Mouse (Mus musculus) hindbrain, postnatal 0 days (tissue): ENCODE measurements around the gene Pard3. TPM values are rescaled to one million over a fixed set of nuclear protein-coding genes. Genes with fewer than 3 reads are reported as not detected.

ENCODE experiments used
- ATAC-seq: fragments of 200-750 bp; cut with Nextera tagmentation; 2 replicates; pipeline ENCODE4 v1.8.0; 2017; ENCODE audit warnings: mild to moderate bottlenecking, moderate TSS enrichment, moderate library complexity
- DNase-seq: peaks from one replicate; pipeline ENCODE4 v3.0.0-alpha.2; 2015; ENCODE audit warnings: low spot score
- H3K27ac ChIP-seq: fragments of 300-500 bp; sonication (generic); 2 replicates; pipeline ENCODE4 v1.5.1; 2014; ENCODE audit warnings: mild to moderate bottlenecking
- H3K27me3 ChIP-seq: fragments of 300-500 bp; sonication (generic); 2 replicates; pipeline ENCODE4 v1.6.1; 2014; ENCODE audit warnings: low read length, mixed read lengths; ENCODE audit not compliant: insufficient read depth
- H3K36me3 ChIP-seq: fragments of 300-500 bp; sonication (generic); 2 replicates; pipeline ENCODE4 v1.6.1; 2014; ENCODE audit warnings: low read length, mixed read lengths; ENCODE audit not compliant: insufficient read depth
- H3K4me1 ChIP-seq: fragments of 300-500 bp; sonication (generic); 2 replicates; pipeline ENCODE4 v1.6.1; 2014; ENCODE audit warnings: antibody characterized with exemption, low read length, mixed read lengths; ENCODE audit not compliant: insufficient read depth
- H3K4me2 ChIP-seq: fragments of 300-500 bp; sonication (generic); 2 replicates; pipeline ENCODE4 v1.6.1; 2014; ENCODE audit warnings: low read depth, mild to moderate bottlenecking, low read length, moderate library complexity, mixed read lengths
- H3K4me3 ChIP-seq: fragments of 300-500 bp; sonication (generic); 2 replicates; pipeline ENCODE4 v1.5.1; 2014; ENCODE audit warnings: low read length
- H3K9ac ChIP-seq: fragments of 300-500 bp; sonication (generic); replicated peaks from 2 replicates; pipeline ENCODE4 v1.6.1; 2014; ENCODE audit warnings: mild to moderate bottlenecking, low read length, moderate library complexity, mixed read lengths
- H3K9me3 ChIP-seq: fragments of 300-500 bp; sonication (generic); 2 replicates; pipeline ENCODE4 v1.6.1; 2016; ENCODE audit warnings: low read length, mixed read lengths
- CTCF ChIP-seq: IDR thresholded peaks from 2 replicates; pipeline ENCODE4 v1.5.1; 2016; ENCODE audit warnings: antibody characterized with exemption, control low read depth, low read depth
- WGBS: fragments of 180-500 bp; shearing (Covaris S2); extraction: QIAGEN DNeasy Blood & Tissue Kit; methylation state at CpG from one replicate; pipeline ENCODE4 v1.1.7; 2014; 5-methylcytosine and 5-hydroxymethylcytosine counted together
- polyA plus RNA-seq: library from polyadenylated mRNA; unstranded; fragments of >200 nt; fragmentation: Nextera tagmentation; extraction: Ambion mirVana; gene quantifications from 2 replicates; pipeline ENCODE4 v1.2.1, GENCODE M21; 2015
- total RNA-seq: library from RNA; depleted of rRNA; stranded (reverse); fragments of >200 nt; gene quantifications from 2 replicates; pipeline ENCODE4 v1.2.3, GENCODE M21; 2014

Gene Pard3
- total and polyA plus RNA-seq, 2 experiments from 2014 or later = 11.9 to 29.3 TPM

DNA sequence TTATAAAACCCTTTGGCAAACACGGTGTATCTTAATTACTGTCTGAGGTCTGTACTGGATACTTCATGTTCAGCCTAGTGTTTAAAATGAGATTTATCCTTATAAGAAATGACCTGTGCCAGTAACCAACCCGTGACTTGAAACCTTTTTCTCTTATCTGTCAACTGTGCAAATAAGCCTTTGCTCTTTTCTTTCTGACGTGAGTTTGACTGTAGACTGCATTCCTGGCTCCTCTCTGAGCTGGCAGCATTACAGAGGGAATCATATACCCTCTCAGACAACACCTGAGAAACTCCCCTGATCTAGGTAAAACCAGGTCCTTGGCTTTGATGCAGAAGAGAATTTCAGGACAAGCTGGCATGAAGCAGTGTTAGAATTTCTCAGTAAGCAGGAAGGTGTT lies 394.2 kb downstream of the Pard3 start:
- no peak overlapping the region for H3K27ac ChIP-seq
- DNase-seq = no peak
- no peak for ATAC-seq
- WGBS = 73% methylated on average over 3 of the region's 3 CpGs
- H3K36me3 ChIP-seq = peaks cover 3% of the 10 kb centered on the region; the same call in 1 of the 2 replicates
- no peaks in the 10 kb centered on the region for H3K9me3 ChIP-seq
- TF ChIP-seq CTCF = no peak
- H3K4me2 ChIP-seq = no peak overlapping the region
- H3K4me1 ChIP-seq = no peaks in the 10 kb centered on the region
- H3K4me3 ChIP-seq = no peak overlapping the region
- no peaks in the 10 kb centered on the region for H3K27me3 ChIP-seq
- no peak overlapping the region for H3K9ac ChIP-seq

DNA sequence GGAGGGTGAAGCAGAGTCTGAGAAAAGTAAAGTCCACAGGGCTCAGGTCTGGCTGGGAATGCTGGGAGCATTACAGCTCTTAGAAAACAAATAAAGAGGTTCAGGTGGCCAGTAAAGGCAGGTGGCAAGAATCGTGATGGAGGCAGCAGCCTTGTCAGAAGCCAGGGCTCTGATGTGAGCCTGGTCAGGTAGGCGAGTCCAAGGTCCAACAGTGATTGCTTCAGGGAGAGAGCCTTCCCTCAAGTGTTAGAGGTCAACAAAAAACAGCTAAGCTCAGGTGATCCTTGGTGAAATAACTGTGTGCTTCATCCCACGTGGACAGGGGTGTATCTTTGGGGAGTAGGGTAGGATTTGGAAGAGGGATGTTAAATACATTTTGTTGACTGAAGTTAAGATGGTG lies 397.5 kb downstream of the Pard3 start:
- Histone ChIP-seq H3K27me3 (no peaks in the 10 kb centered on the region), H3K27ac (no peak overlapping the region), H3K4me3 (no peak overlapping the region), H3K9me3 (no peaks in the 10 kb centered on the region), H3K9ac (no peak overlapping the region), H3K4me1 (no peaks in the 10 kb centered on the region), H3K4me2 (no peak overlapping the region), H3K36me3 (peaks cover 3% of the 10 kb centered on the region; the same call in 1 of the 2 replicates)
- WGBS = 94% methylated on average over 3 of the region's 3 CpGs
- DNase-seq = no peak
- no peak for TF ChIP-seq CTCF
- no peak for ATAC-seq

DNA sequence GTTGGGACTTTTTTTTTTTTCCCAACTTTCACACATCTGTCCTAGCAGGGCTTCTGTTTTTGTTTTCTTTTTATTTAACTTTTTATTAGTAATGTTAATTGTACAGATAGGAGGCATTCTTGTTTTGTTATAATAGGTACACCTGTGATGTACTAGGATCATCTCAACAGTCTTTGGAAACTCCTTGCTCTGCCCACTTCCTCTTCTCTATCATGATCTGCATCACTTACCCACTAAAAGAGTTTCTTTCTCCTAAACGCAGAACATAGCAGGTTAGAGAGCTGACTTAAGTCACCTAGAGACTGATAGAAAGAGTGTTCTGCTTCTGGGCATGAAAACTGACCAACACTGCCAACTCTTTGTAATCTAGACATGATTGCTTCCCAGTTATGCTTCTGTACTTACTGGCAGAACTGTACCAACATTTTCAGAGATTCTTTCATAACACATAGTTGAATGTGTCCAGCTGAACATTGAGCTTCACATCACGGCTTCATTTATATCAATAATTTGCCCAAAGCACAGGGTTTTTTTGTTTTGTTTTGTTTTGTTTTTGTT lies 398.8 kb downstream of the Pard3 start:
- ATAC-seq (no peak), DNase-seq (no peak)
- 80% methylated on average over 2 of the region's 2 CpGs for WGBS
- Histone ChIP-seq H3K4me3 (no peak overlapping the region), H3K27me3 (no peaks in the 10 kb centered on the region), H3K9me3 (no peaks in the 10 kb centered on the region), H3K9ac (no peak overlapping the region), H3K4me1 (no peaks in the 10 kb centered on the region), H3K27ac (no peak overlapping the region), H3K36me3 (peaks cover 3% of the 10 kb centered on the region; the same call in 1 of the 2 replicates), H3K4me2 (no peak overlapping the region)
- no peak for TF ChIP-seq CTCF

DNA sequence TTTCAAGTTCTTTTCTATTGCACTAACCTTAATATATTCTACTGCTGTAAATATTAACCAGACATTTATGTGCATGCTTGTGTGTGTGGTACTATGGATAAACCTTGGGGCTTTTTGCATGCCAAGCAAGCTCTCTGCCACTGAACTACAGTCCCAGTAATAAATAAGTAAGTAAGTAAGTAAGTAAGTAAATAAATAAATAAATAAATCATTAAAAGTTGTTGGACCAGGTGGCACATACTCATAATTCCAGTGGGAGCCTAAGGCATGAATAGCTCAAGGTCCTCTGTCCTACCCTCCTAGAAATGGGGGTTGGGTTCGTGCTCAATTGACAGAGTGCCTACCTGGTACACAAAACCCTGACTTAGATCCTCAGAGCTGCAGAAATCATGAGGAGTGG lies 400.6 kb downstream of the Pard3 start:
- Histone ChIP-seq H3K4me3 (no peak overlapping the region), H3K4me2 (no peak overlapping the region), H3K9me3 (no peaks in the 10 kb centered on the region), H3K27me3 (no peaks in the 10 kb centered on the region), H3K9ac (no peak overlapping the region), H3K4me1 (no peaks in the 10 kb centered on the region), H3K27ac (no peak overlapping the region), H3K36me3 (peaks cover 3% of the 10 kb centered on the region; the same call in 1 of the 2 replicates)
- no peak for ATAC-seq
- WGBS = 96% methylated on average over 1 of the region's 1 CpGs
- no peak for TF ChIP-seq CTCF
- no peak for DNase-seq

DNA sequence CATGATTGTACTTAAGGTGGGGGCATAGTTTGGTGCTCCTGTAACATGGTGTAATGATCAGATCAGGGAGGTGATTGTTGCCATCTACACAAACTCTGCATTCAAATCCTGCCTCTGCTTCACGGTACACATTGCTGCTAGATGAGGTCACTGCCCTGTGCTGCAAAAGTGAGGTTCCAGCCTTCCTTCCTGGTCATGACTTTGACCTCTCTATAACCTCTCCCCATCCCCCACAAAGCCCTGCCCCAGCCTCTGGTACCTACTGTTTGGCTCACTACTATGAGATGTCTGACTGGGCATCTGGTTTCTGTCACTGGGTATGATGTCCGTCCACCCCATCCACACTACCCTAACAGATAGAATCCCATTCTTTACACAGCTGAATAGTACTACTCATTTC lies 408.5 kb downstream of the Pard3 start:
- ATAC-seq = no peak
- TF ChIP-seq CTCF = no peak
- DNase-seq = no peak
- Histone ChIP-seq H3K9me3 (no peaks in the 10 kb centered on the region), H3K4me3 (no peak overlapping the region), H3K36me3 (no peaks in the 10 kb centered on the region), H3K4me1 (no peaks in the 10 kb centered on the region), H3K27ac (no peak overlapping the region), H3K27me3 (no peaks in the 10 kb centered on the region), H3K4me2 (no peak overlapping the region), H3K9ac (no peak overlapping the region)
- WGBS = 83% methylated on average over 2 of the region's 2 CpGs

DNA sequence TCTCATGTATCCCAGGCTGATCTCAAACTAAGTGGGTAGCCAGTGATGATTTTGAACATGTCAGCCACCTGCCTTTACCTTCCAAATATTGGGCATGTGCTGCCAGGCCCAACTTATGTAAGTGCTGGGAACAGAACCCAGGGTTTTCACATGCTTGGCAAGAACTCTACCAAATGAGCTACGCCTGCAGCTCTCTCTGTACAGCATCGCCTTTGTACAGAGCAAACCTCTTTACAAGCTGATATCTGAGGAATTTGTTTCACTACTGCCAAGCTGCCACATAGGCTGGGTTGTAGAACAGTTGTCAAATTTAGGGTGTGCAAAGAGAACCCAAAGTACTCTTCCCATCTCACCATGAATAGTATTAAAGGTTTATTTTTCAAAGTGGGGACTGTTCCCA lies 416.3 kb downstream of the Pard3 start:
- no peak for TF ChIP-seq CTCF

DNA sequence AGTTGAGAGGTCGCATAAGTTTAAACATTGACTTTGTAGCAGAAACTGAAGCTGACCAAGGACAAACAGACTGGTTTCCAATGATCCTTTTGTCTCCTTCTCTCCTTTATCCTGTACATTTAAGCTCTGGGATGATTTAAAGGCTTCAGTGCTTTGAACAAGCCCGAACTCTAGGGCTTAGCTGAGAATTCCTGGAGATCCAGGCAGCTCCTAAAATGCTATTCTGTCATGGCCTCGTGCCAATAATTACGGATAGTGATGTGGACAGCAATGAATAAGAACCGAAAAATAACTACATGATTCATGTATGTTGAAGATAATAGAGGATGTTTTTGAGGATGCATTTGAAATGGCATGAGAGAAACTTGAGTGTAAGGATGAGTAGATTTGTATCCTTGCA lies 421.9 kb downstream of the Pard3 start:
- WGBS = 72% methylated on average over 5 of the region's 5 CpGs
- Histone ChIP-seq H3K36me3 (no peaks in the 10 kb centered on the region), H3K4me1 (no peaks in the 10 kb centered on the region), H3K4me2 (no peak overlapping the region), H3K4me3 (no peak overlapping the region), H3K27ac (no peak overlapping the region), H3K9me3 (no peaks in the 10 kb centered on the region), H3K9ac (no peak overlapping the region), H3K27me3 (no peaks in the 10 kb centered on the region)
- no peak for ATAC-seq
- peak; percentile 20 for DNase-seq
- TF ChIP-seq CTCF = no peak

More for the DNA sequence above, 416.3 kb downstream of the Pard3 start:
- no peak overlapping the region for H3K4me3 ChIP-seq
- ATAC-seq (no peak), DNase-seq (no peak)
- H3K9me3 ChIP-seq = no peaks in the 10 kb centered on the region
- H3K27ac ChIP-seq = no peak overlapping the region
- H3K36me3 ChIP-seq = no peaks in the 10 kb centered on the region
- no peak overlapping the region for H3K9ac ChIP-seq
- 89% methylated on average over 2 of the region's 2 CpGs for WGBS
- H3K4me2 ChIP-seq = no peak overlapping the region
- H3K4me1 ChIP-seq = no peaks in the 10 kb centered on the region
- no peaks in the 10 kb centered on the region for H3K27me3 ChIP-seq
